Mouse (Mus musculus) heart, embryonic 11.5 days (tissue): ENCODE data around the gene Drd5. TPM values are rescaled to one million over a fixed set of nuclear protein-coding genes. Genes with fewer than 3 reads are reported as not detected.

Experiments used
- ATAC-seq: fragments of 200-750 bp; cut with Nextera tagmentation; replicated peaks from 2 replicates; pipeline ENCODE4 v1.8.0; 2017; ENCODE audit warnings: moderate library complexity; ENCODE audit not compliant: insufficient number of reproducible peaks, low FRiP score, low TSS enrichment
- H3K27ac ChIP-seq: fragments of 300-500 bp; sonication (generic); 2 replicates; pipeline ENCODE4 v1.5.1; 2014; ENCODE audit warnings: mild to moderate bottlenecking, low read depth, low read length
- H3K27me3 ChIP-seq: fragments of 300-500 bp; sonication (generic); 2 replicates; pipeline ENCODE4 v1.6.1; 2014; ENCODE audit warnings: mild to moderate bottlenecking, low read length, mixed read lengths; ENCODE audit not compliant: control insufficient read depth, insufficient read depth
- H3K36me3 ChIP-seq: fragments of 300-500 bp; sonication (generic); 2 replicates; pipeline ENCODE4 v1.6.1; 2014; ENCODE audit warnings: mild to moderate bottlenecking, low read length, moderate library complexity, mixed read lengths; ENCODE audit not compliant: control insufficient read depth, insufficient read depth
- H3K4me1 ChIP-seq: fragments of 300-500 bp; sonication (generic); 2 replicates; pipeline ENCODE4 v1.6.1; 2014; ENCODE audit warnings: low read length; ENCODE audit not compliant: control insufficient read depth, insufficient read depth
- H3K4me2 ChIP-seq: fragments of 300-500 bp; sonication (generic); 2 replicates; pipeline ENCODE4 v1.6.1; 2014; ENCODE audit warnings: mild to moderate bottlenecking, moderate library complexity
- H3K4me3 ChIP-seq: fragments of 300-500 bp; sonication (generic); 2 replicates; pipeline ENCODE4 v1.5.1; 2014; ENCODE audit warnings: low read depth, low read length
- H3K9ac ChIP-seq: fragments of 300-500 bp; sonication (generic); 2 replicates; pipeline ENCODE4 v1.6.1; 2014; ENCODE audit warnings: mild to moderate bottlenecking, low read depth, low read length, moderate library complexity
- H3K9me3 ChIP-seq: fragments of 300-500 bp; sonication (generic); replicated peaks from 2 replicates; pipeline ENCODE4 v1.6.1; 2016; ENCODE audit warnings: low read length; ENCODE audit not compliant: control insufficient read depth
- WGBS: fragments of 180-500 bp; shearing (Covaris S2); extraction: QIAGEN DNeasy Blood & Tissue Kit; methylation state at CpG from one replicate; pipeline ENCODE4 v1.1.7; 2014; ENCODE audit not compliant: insufficient replicate concordance; 5-methylcytosine and 5-hydroxymethylcytosine counted together
- polyA plus RNA-seq: library from polyadenylated mRNA; unstranded; fragments of >200 nt; fragmentation: Nextera tagmentation; extraction: Ambion mirVana; gene quantifications from 2 replicates; pipeline ENCODE4 v1.2.1, GENCODE M21; 2014

Drd5 gene
- polyA plus RNA-seq, 1 experiment from 2014 or later, result not detected

DNA sequence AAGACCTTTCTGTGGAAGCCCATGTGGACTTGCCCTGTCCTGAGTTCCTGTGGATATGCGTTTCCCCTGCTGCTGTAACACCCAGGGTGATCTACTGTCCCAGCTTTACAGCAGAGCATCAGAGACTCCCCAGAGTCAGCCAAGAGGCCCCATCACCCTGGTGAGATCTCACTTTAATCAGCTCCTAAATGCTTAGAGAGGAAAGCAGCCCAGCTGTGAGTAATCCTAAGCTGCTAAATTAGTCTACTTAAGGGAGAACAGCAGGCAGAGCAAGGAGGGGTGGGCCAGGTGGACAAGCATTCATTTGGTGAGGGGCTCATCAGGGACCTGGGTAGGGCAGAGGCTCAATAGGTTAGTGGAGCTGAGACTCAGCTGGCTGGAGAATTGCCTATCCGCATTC lies 46.4 kb downstream of the Drd5 start:
- 33% methylated on average over 2 of the region's 2 CpGs for WGBS
- H3K9ac ChIP-seq, result no peak overlapping the region

DNA sequence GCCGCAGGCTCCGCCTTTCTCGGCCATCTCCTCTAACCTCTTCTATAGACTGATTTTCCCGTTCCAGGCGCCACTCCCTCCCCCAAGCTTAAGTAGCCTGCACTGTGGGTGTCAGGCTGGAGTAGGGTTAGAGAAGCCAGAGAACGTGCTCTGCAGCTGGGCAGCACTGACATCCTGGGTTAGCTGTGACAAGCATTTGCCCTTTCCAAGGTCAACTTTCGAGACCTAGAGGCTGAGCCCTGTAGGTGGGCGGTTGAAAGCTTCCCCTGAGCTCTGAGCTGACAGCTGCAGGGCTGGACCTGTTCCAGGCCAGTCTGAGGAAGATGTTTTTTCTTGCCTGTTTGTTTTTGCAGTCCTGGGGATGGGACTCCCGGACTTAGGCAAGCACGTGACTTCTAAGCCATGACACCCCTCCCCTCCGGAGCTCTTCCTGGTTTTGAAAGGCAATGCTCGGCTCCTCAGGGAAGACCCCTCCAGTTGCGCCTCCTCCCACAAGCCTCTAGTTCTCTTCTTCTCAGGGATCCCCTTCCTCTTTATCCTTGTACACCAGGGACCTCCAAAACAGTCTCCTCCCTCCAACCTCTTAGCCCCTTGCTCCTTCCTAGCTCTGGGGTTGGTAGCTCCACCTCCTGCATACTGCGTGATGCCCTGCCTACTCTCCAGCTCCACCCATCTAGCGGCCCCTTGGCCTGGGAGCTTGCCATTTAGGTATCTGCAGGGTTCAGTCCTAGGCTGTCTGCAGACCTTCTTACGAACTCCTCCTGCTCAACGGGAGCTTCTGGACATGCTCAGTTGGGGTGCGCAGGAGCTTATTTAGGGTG lies 47.7 kb downstream of the Drd5 start:
- Histone ChIP-seq H3K4me1 (0 out of 2 replicates have a peak, but pooled peaks cover 7% of the 10 kb centered on the region), H3K27ac (no peak overlapping the region), H3K4me2 (peak overlapping the region; percentile 61), H3K4me3 (peak overlapping the region; percentile 28), H3K36me3 (no peaks in the 10 kb centered on the region), H3K9ac (no peak overlapping the region; the same call in 1 of the 2 replicates), H3K9me3 (no peaks in the 10 kb centered on the region), H3K27me3 (no peaks in the 10 kb centered on the region; the same call in 1 of the 2 replicates)
- ATAC-seq, result peak; percentile 82
- WGBS, result 8% methylated on average over 18 of the region's 18 CpGs

More for the DNA sequence above, 46.4 kb downstream of the Drd5 start:
- H3K27ac ChIP-seq, result no peak overlapping the region
- H3K4me1 ChIP-seq, result 0 out of 2 replicates have a peak, but pooled peaks cover 7% of the 10 kb centered on the region
- no peak overlapping the region for H3K4me3 ChIP-seq
- H3K36me3 ChIP-seq, result no peaks in the 10 kb centered on the region
- H3K4me2 ChIP-seq, result no peak overlapping the region
- H3K9me3 ChIP-seq, result no peaks in the 10 kb centered on the region
- H3K27me3 ChIP-seq, result no peaks in the 10 kb centered on the region; the same call in 1 of the 2 replicates
- no peak for ATAC-seq

DNA sequence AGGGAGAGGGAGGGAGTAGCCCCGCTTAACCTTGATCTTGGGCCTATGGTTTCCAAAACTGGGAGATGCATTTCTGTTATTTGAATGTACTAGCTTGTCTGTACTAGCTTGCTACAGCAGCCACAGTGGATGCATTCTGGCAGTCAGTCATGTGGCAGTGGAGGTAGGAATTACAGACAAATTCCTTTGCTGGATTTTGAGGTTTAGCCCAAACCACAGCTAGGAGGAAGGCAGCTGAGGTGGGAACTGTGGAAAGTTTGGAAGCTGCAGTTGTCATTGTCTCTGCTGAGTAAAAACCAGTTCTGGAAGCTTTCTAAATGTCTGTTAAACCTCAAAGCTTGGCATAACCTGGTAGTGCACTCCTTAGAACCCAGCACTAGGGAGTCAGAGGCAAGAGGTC lies 52.1 kb downstream of the Drd5 start:
- ATAC-seq, result no peak
- 80% methylated on average over 1 of the region's 1 CpGs for WGBS

More for the DNA sequence above, 52.1 kb downstream of the Drd5 start:
- Histone ChIP-seq H3K4me3 (no peak overlapping the region), H3K27me3 (no peaks in the 10 kb centered on the region), H3K4me1 (0 out of 2 replicates have a peak, but pooled peaks cover 4% of the 10 kb centered on the region), H3K36me3 (no peaks in the 10 kb centered on the region), H3K4me2 (no peak overlapping the region), H3K27ac (no peak overlapping the region), H3K9me3 (no peaks in the 10 kb centered on the region), H3K9ac (no peak overlapping the region)

Other genes with a start within 250 kb of the Drd5 start
- 5.3 and 11.9 TPM in 2 replicates for gene Nsg1, start 159.5 kb upstream of the Drd5 start, polyA plus RNA-seq
- gene Zbtb49, start 98.9 kb upstream of the Drd5 start, polyA plus RNA-seq, result 6.7 and 7.3 TPM in 2 replicates
- 54.4 and 65.1 TPM in 2 replicates for gene Lyar, start 98.9 kb upstream of the Drd5 start, polyA plus RNA-seq
- gene Tmem128, start 59.2 kb upstream of the Drd5 start, polyA plus RNA-seq, result 50.7 and 51.3 TPM in 2 replicates
- not detected in 2 replicates for gene Otop1, start 43.4 kb upstream of the Drd5 start, polyA plus RNA-seq
- gene Slc2a9, start 183.8 kb downstream of the Drd5 start, polyA plus RNA-seq, result 0.19 and 0.49 TPM in 2 replicates
- 244 and 288 TPM in 2 replicates for gene Wdr1, start 243.9 kb downstream of the Drd5 start, polyA plus RNA-seq